Mouse (Mus musculus) hindbrain, postnatal 0 days (tissue): ENCODE measurements at regions not wholly inside any gene's neighbourhood (a gene's known extent, or its start where the extent isn't known, plus 50 kb on each side); places are given as distances from the start of the nearest gene placed in this dataset.

Experiments used
- ATAC-seq: fragments of 200-750 bp; cut with Nextera tagmentation; 2 replicates; pipeline ENCODE4 v1.8.0; 2017; ENCODE audit warnings: mild to moderate bottlenecking, moderate TSS enrichment, moderate library complexity
- DNase-seq: peaks from one replicate; pipeline ENCODE4 v3.0.0-alpha.2; 2015; ENCODE audit warnings: low spot score
- H3K27ac ChIP-seq: fragments of 300-500 bp; sonication (generic); 2 replicates; pipeline ENCODE4 v1.5.1; 2014; ENCODE audit warnings: mild to moderate bottlenecking
- H3K27me3 ChIP-seq: fragments of 300-500 bp; sonication (generic); 2 replicates; pipeline ENCODE4 v1.6.1; 2014; ENCODE audit warnings: low read length, mixed read lengths; ENCODE audit not compliant: insufficient read depth
- H3K36me3 ChIP-seq: fragments of 300-500 bp; sonication (generic); 2 replicates; pipeline ENCODE4 v1.6.1; 2014; ENCODE audit warnings: low read length, mixed read lengths; ENCODE audit not compliant: insufficient read depth
- H3K4me1 ChIP-seq: fragments of 300-500 bp; sonication (generic); 2 replicates; pipeline ENCODE4 v1.6.1; 2014; ENCODE audit warnings: antibody characterized with exemption, low read length, mixed read lengths; ENCODE audit not compliant: insufficient read depth
- H3K4me2 ChIP-seq: fragments of 300-500 bp; sonication (generic); 2 replicates; pipeline ENCODE4 v1.6.1; 2014; ENCODE audit warnings: low read depth, mild to moderate bottlenecking, low read length, moderate library complexity, mixed read lengths
- H3K4me3 ChIP-seq: fragments of 300-500 bp; sonication (generic); 2 replicates; pipeline ENCODE4 v1.5.1; 2014; ENCODE audit warnings: low read length
- H3K9ac ChIP-seq: fragments of 300-500 bp; sonication (generic); replicated peaks from 2 replicates; pipeline ENCODE4 v1.6.1; 2014; ENCODE audit warnings: mild to moderate bottlenecking, low read length, moderate library complexity, mixed read lengths
- H3K9me3 ChIP-seq: fragments of 300-500 bp; sonication (generic); 2 replicates; pipeline ENCODE4 v1.6.1; 2016; ENCODE audit warnings: low read length, mixed read lengths
- CTCF ChIP-seq: IDR thresholded peaks from 2 replicates; pipeline ENCODE4 v1.5.1; 2016; ENCODE audit warnings: antibody characterized with exemption, control low read depth, low read depth
- WGBS: fragments of 180-500 bp; shearing (Covaris S2); extraction: QIAGEN DNeasy Blood & Tissue Kit; methylation state at CpG from one replicate; pipeline ENCODE4 v1.1.7; 2014; 5-methylcytosine and 5-hydroxymethylcytosine counted together

DNA sequence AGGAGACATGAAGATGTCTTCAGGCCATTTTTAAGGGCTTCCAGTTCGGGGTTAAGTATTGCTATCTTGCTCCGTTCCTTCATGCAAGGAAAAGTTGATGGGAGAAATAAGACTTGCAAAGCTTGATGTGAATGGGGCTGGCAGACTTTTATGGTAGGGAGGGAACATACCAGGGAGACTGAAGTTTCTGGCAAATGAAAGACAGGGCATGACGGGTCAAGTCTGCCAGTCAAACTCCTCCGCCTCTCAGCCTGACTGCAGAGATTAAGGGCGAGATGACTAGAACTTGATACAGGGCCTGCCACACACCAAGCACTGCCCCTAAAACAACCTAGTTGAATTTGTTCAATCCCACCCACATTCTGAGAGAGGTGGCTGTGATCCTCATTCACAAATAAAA is 89.6 kb upstream of the Zfp703 start:
- no peaks in the 10 kb centered on the region for H3K36me3 ChIP-seq
- H3K27ac ChIP-seq, result no peak overlapping the region
- no peaks in the 10 kb centered on the region for H3K9me3 ChIP-seq
- no peak for TF ChIP-seq CTCF
- no peak overlapping the region for H3K4me2 ChIP-seq
- H3K4me3 ChIP-seq, result no peak overlapping the region
- ATAC-seq (no peak), DNase-seq (no peak)
- H3K4me1 ChIP-seq, result no peaks in the 10 kb centered on the region
- 76% methylated on average over 5 of the region's 5 CpGs for WGBS
- H3K9ac ChIP-seq, result no peak overlapping the region
- H3K27me3 ChIP-seq, result no peaks in the 10 kb centered on the region

DNA sequence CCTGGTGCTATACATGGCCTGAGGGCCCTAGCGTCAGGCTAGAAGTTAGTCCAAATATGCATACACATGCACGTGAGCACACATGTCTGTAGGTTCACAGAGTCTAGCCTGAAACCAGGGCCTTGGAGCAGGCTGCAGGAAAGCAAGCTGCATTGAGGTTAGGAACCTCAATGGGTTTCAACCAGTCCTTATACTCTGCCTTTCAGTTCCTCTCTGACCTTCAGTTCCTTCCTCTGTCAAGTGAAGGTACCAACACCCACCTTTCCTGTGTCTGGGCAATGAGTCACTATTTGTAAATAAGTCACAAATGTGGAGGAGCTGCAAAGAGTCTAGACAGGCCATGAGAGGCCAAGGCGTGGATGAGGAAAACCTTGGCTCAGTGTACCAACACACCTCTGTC is 89.1 kb upstream of the Zfp703 start:
- Histone ChIP-seq H3K27ac (no peak overlapping the region), H3K4me3 (no peak overlapping the region), H3K4me2 (no peak overlapping the region), H3K9ac (no peak overlapping the region), H3K36me3 (no peaks in the 10 kb centered on the region), H3K9me3 (no peaks in the 10 kb centered on the region), H3K4me1 (no peaks in the 10 kb centered on the region), H3K27me3 (no peaks in the 10 kb centered on the region)
- ATAC-seq (no peak), DNase-seq (no peak)
- WGBS, result 86% methylated on average over 3 of the region's 3 CpGs
- no peak for TF ChIP-seq CTCF

DNA sequence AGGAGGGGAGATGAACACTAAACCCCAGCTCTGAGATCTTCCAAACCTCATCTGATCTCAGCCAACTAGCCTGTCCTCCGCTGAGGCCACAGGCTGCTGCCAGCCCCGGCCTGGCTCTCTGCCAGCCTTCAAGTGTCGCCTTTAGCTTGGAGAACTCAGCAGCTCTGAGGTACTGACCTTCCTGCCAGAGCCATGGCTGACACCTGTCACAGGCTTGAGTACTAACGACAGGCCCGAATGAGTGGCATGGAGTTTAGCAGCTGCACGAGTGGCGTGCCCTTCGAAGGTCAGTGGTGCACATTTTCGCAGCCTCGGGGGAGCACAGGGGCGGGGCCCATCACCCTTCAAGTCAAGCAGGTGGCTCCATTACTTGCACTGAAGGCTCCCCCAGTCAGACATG is 85.2 kb upstream of the Zfp703 start:
- Histone ChIP-seq H3K4me1 (no peaks in the 10 kb centered on the region), H3K36me3 (no peaks in the 10 kb centered on the region), H3K9ac (no peak overlapping the region), H3K27ac (no peak overlapping the region), H3K4me2 (no peak overlapping the region), H3K27me3 (no peaks in the 10 kb centered on the region), H3K9me3 (no peaks in the 10 kb centered on the region), H3K4me3 (no peak overlapping the region)
- no peak for TF ChIP-seq CTCF
- ATAC-seq, result 0 out of 2 replicates have a peak, but pooled peaks have one; percentile 18
- WGBS, result 43% methylated on average over 11 of the region's 11 CpGs
- DNase-seq, result peak; percentile 64

DNA sequence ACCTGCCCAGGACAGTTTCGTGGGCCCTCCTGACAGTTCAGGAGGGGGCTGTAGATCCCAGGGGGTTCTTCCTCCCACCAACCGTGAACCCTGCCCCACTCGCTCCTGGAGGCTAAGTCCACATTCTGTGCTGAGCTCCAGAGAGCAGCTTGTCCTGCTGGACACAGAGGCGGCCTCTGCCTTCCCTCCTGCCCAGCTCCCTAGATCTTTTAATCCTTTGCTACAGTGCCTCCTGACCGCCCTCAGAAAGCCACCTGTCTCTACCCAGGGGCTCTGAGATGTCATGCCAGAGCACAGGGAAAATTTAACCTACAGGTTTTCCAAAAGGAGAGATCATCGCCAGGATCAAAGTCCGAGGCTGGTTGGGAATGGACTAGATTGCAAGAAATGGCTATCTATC is 84.7 kb upstream of the Zfp703 start:
- ATAC-seq, result no peak
- WGBS, result 65% methylated on average over 7 of the region's 7 CpGs

DNA sequence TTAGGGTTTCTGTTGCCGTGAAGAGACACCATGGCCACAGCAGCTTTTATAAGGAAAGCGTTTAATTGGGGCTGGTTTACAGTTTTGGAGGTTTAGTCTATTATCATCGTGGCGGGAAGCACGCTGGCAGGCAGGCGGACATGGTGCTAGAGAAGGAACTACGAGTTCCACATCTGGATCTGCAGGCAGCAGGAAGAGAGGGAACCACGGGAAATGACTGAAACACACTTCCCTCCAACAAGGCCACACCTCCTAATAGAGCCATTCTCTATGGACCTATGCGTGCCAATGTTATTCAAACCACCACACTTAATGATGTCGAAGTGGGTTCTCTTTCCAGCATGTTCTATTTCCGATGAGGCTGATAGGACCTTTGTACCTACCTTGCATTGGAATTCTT is 81.3 kb upstream of the Zfp703 start:
- TF ChIP-seq CTCF, result no peak
- WGBS, result 90% methylated on average over 11 of the region's 11 CpGs
- ATAC-seq (no peak), DNase-seq (no peak)
- Histone ChIP-seq H3K36me3 (no peaks in the 10 kb centered on the region), H3K27ac (no peak overlapping the region), H3K4me2 (no peak overlapping the region), H3K27me3 (no peaks in the 10 kb centered on the region), H3K4me1 (no peaks in the 10 kb centered on the region), H3K4me3 (no peak overlapping the region), H3K9me3 (no peaks in the 10 kb centered on the region), H3K9ac (no peak overlapping the region)

More for the DNA sequence above, 84.7 kb upstream of the Zfp703 start:
- TF ChIP-seq CTCF, result no peak
- no peak overlapping the region for H3K27ac ChIP-seq
- no peak overlapping the region for H3K4me2 ChIP-seq
- no peak overlapping the region for H3K9ac ChIP-seq
- no peaks in the 10 kb centered on the region for H3K9me3 ChIP-seq
- H3K36me3 ChIP-seq, result no peaks in the 10 kb centered on the region
- no peak overlapping the region for H3K4me3 ChIP-seq
- no peaks in the 10 kb centered on the region for H3K4me1 ChIP-seq
- H3K27me3 ChIP-seq, result no peaks in the 10 kb centered on the region
- DNase-seq, result no peak

DNA sequence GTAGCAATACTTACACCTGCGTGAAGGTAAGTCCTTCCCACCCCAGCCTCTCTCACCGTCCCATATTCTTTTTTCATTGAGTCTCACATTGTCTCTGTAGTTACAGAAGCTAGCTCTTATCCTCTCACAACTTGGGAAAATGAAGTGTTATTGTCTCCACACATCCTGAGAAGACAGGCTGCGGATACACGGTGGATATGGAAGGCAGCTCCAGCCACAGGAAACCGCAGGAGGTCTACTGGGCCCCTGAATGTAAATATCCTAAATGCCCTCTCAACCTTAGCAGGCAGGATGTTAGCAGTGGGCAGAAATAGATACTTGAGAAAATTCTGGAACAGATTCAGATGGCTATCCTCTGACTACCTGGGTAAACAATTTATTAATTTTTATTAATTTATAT is 73.8 kb upstream of the Zfp703 start:
- Histone ChIP-seq H3K36me3 (no peaks in the 10 kb centered on the region), H3K9me3 (no peaks in the 10 kb centered on the region), H3K4me3 (no peak overlapping the region), H3K27me3 (no peaks in the 10 kb centered on the region), H3K4me1 (no peaks in the 10 kb centered on the region), H3K27ac (no peak overlapping the region), H3K4me2 (no peak overlapping the region), H3K9ac (no peak overlapping the region)
- no peak for ATAC-seq
- TF ChIP-seq CTCF, result no peak
- DNase-seq, result no peak
- WGBS, result 75% methylated on average over 5 of the region's 5 CpGs

DNA sequence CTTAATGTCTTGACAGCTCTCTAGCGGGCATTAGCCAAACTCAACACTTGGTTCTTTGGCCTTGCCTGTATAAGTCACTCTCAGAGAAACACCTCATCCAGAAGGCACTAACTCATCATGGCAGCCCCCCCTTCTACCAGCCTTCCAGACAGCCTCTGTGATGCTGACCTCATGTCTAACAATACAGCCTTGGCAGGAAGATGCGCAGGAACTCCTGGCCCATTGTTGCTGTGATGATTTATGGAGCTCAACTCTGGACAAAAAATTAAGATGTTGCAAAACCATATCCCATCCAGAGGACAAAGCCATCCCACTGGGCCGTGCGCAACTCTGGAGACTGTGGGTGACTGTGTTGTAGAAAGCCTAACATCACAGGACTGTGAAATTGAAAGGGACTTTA is 70.9 kb upstream of the Zfp703 start:
- H3K36me3 ChIP-seq, result no peaks in the 10 kb centered on the region
- H3K27me3 ChIP-seq, result no peaks in the 10 kb centered on the region
- H3K9ac ChIP-seq, result no peak overlapping the region
- no peak for DNase-seq
- TF ChIP-seq CTCF, result no peak
- WGBS, result 87% methylated on average over 4 of the region's 4 CpGs
- no peak for ATAC-seq
- H3K9me3 ChIP-seq, result no peaks in the 10 kb centered on the region
- no peaks in the 10 kb centered on the region for H3K4me1 ChIP-seq
- no peak overlapping the region for H3K4me2 ChIP-seq
- H3K4me3 ChIP-seq, result no peak overlapping the region
- H3K27ac ChIP-seq, result no peak overlapping the region
